Mouse (Mus musculus) hematopoietic stem cell, adult 5-6 weeks (primary cell): ENCODE data around the gene Gpnmb. TPM values are rescaled to one million over a fixed set of nuclear protein-coding genes. Genes with fewer than 3 reads are reported as not detected.

Experiments used
- ATAC-seq, 2 experiments: fragments of 125-278 bp in 1 of 2; replicated peaks in 1 of 2; 2 replicates each; pipeline ENCODE4 v1.8.0; 2016 to 2017; ENCODE audit warnings: inconsistent platforms in 2 of 2, mild to moderate bottlenecking in 2 of 2, moderate number of reproducible peaks in 2 of 2, low read depth in 1 of 2, moderate TSS enrichment in 1 of 2; ENCODE audit not compliant: low FRiP score in 2 of 2, poor library complexity in 2 of 2, severe bottlenecking in 2 of 2, insufficient read depth in 1 of 2, low TSS enrichment in 1 of 2
- total RNA-seq: library from RNA; stranded (forward); fragments of 172-1452, 232-1000 nt; gene quantifications from 2 replicates; pipeline ENCODE4 v1.2.3, GENCODE M21; 2017

Gene Gpnmb
- 0.81 TPM in 1 of 2 replicates, not detected in the other for total RNA-seq

- ATAC-seq: peak; percentile 59 to 70
These were observed at the start of gene Gpnmb for GRCm38 (mm10) chr6:49036275-49037267. TSS of gene Gpnmb (plus strand) at chr6:49036546.

GRCm38 (mm10) chr6:48989971-48990370 is 46.4 kb upstream of the Gpnmb start:
- ATAC-seq: no peak

GRCm38 (mm10) chr6:48991991-48992390 is 44.4 kb upstream of the Gpnmb start:
- ATAC-seq: no peak

GRCm38 (mm10) chr6:48998186-48998585 is 38.2 kb upstream of the Gpnmb start:
- no peak for ATAC-seq

- no peak for ATAC-seq
These were observed 37.5 kb upstream of the Gpnmb start for GRCm38 (mm10) chr6:48998796-48999195.

- no peak for ATAC-seq
These were observed 33.0 kb upstream of the Gpnmb start for GRCm38 (mm10) chr6:49003381-49003780.

- peak; percentile 81 to 94 for ATAC-seq
These were observed 28.4 kb upstream of the Gpnmb start for GRCm38 (mm10) chr6:49007981-49008380.

- no peak for ATAC-seq
These were observed 27.8 kb upstream of the Gpnmb start for GRCm38 (mm10) chr6:49008420-49009160.

- no peak for ATAC-seq
These were observed 27.2 kb upstream of the Gpnmb start for GRCm38 (mm10) chr6:49009161-49009555.

GRCm38 (mm10) chr6:49009665-49010064 is 26.7 kb upstream of the Gpnmb start:
- ATAC-seq: no peak

GRCm38 (mm10) chr6:49011191-49011590 is 25.2 kb upstream of the Gpnmb start:
- ATAC-seq: no peak

- no peak for ATAC-seq
These were observed 23.3 kb upstream of the Gpnmb start for GRCm38 (mm10) chr6:49013023-49013422.

- ATAC-seq: no peak
These were observed 22.9 kb upstream of the Gpnmb start for GRCm38 (mm10) chr6:49013458-49013857.

GRCm38 (mm10) chr6:49017150-49017549 is 19.2 kb upstream of the Gpnmb start:
- peak; percentile 95 to 96 for ATAC-seq

GRCm38 (mm10) chr6:49019341-49019740 is 17.0 kb upstream of the Gpnmb start:
- ATAC-seq: no peak

GRCm38 (mm10) chr6:49021141-49022012 is 15.0 kb upstream of the Gpnmb start:
- ATAC-seq: peak; percentile 39 to 46; a peak in 2 of 4 replicates

GRCm38 (mm10) chr6:49022384-49022783 is 14.0 kb upstream of the Gpnmb start:
- ATAC-seq: no peak
